Mouse (Mus musculus): ENCODE results near the gene Eno3.

The Eno3 gene

GRCm38 (mm10) chr11:70656964-70657363, at the start of gene Eno3:
Gene Eno3 (plus strand): TSS chr11:70657202.
- in situ Hi-C loops (cut with MboI; ENCODE audit: unreplicated experiment in 2 of 2), result loop anchor here in 1 of 2 experiments (25.0 kb wide), 1 partner anchor 1245 kb away; the partner anchor contains the start of gene Kdm6b

- in situ Hi-C loops (cut with MboI; ENCODE audit: unreplicated experiment in 2 of 2), result loop anchor here (5.0 to 25.0 kb wide), 4 partner anchors 63 to 370 kb away; partner anchors contain the start of genes 0610010K14Rik (in 1 of the 2), Arrb2 (in 1 of the 2), Bcl6b (in 1 of the 2) and Gltpd2 (in 1 of the 2)
These were observed 49.4 kb upstream of the Eno3 start for GRCm38 (mm10) chr11:70607611-70608010.

- in situ Hi-C loops (cut with MboI; ENCODE audit: unreplicated experiment in 2 of 2), result loop anchor here (5.0 to 25.0 kb wide), 4 partner anchors 64 to 371 kb away; partner anchors contain the start of genes 0610010K14Rik (in 1 of the 2), Arrb2 (in 1 of the 2), Bcl6b (in 1 of the 2) and Gltpd2 (in 1 of the 2)
These were observed 48.5 kb upstream of the Eno3 start for GRCm38 (mm10) chr11:70608381-70609066.

- in situ Hi-C loops (cut with MboI; ENCODE audit: unreplicated experiment in 2 of 2), result loop anchor here in 1 of 2 experiments (5.0 to 25.0 kb wide), 2 partner anchors 293 to 373 kb away; partner anchors contain the start of genes 0610010K14Rik, Bcl6b, Gm21988 and Rnasek
These were observed 46.2 kb upstream of the Eno3 start for GRCm38 (mm10) chr11:70610752-70611151.

GRCm38 (mm10) chr11:70612505-70612904, 44.5 kb upstream of the Eno3 start:
- in situ Hi-C loops (cut with MboI; ENCODE audit: unreplicated experiment in 2 of 2), result loop anchor here in 1 of 2 experiments (5.0 to 25.0 kb wide), 2 partner anchors 295 to 375 kb away; partner anchors contain the start of genes 0610010K14Rik, Bcl6b, Gm21988 and Rnasek

GRCm38 (mm10) chr11:70615074-70615473, 41.9 kb upstream of the Eno3 start:
- in situ Hi-C loops (cut with MboI; ENCODE audit: unreplicated experiment in 2 of 2), result loop anchor here in 1 of 2 experiments (25.0 kb wide), 1 partner anchor 378 kb away; the partner anchor contains the start of genes 0610010K14Rik, Bcl6b, Gm21988 and Rnasek

GRCm38 (mm10) chr11:70615516-70616093, 41.4 kb upstream of the Eno3 start, which contains the start of gene 4930544D05Rik:
Gene 4930544D05Rik (plus strand): TSS chr11:70615848.
- in situ Hi-C loops (cut with MboI; ENCODE audit: unreplicated experiment in 2 of 2), result loop anchor here in 1 of 2 experiments (25.0 kb wide), 1 partner anchor 378 kb away; the partner anchor contains the start of genes 0610010K14Rik, Bcl6b, Gm21988 and Rnasek

- in situ Hi-C loops (cut with MboI; ENCODE audit: unreplicated experiment in 2 of 2), result loop anchor here in 1 of 2 experiments (25.0 kb wide), 1 partner anchor 382 kb away; the partner anchor contains the start of genes 0610010K14Rik, Bcl6b, Gm21988 and Rnasek
These were observed 37.9 kb upstream of the Eno3 start, which contains the start of gene Chrne for GRCm38 (mm10) chr11:70619101-70619500. Gene Chrne (minus strand): TSS chr11:70619216.

GRCm38 (mm10) chr11:70621972-70622814, 34.8 kb upstream of the Eno3 start:
- in situ Hi-C loops (cut with MboI; ENCODE audit: unreplicated experiment in 2 of 2), result loop anchor here in 1 of 2 experiments (10.0 to 25.0 kb wide), 2 partner anchors 207 to 385 kb away; partner anchors contain the start of genes 0610010K14Rik, Bcl6b, Gm21988 and Pelp1

- in situ Hi-C loops (cut with MboI; ENCODE audit: unreplicated experiment in 2 of 2), result loop anchor here in 1 of 2 experiments (10.0 to 25.0 kb wide), 2 partner anchors 208 to 386 kb away; partner anchors contain the start of genes 0610010K14Rik, Bcl6b, Gm21988 and Pelp1
These were observed 33.8 kb upstream of the Eno3 start for GRCm38 (mm10) chr11:70623053-70623742.

- in situ Hi-C loops (cut with MboI; ENCODE audit: unreplicated experiment in 2 of 2), result loop anchor here (5.0 to 10.0 kb wide), 3 partner anchors 132 to 211 kb away; partner anchors contain the start of gene Pelp1 (in 1 of the 2)
These were observed 31.5 kb upstream of the Eno3 start for GRCm38 (mm10) chr11:70625473-70625872.

GRCm38 (mm10) chr11:70626877-70627276, 30.1 kb upstream of the Eno3 start:
- in situ Hi-C loops (cut with MboI; ENCODE audit: unreplicated experiment in 2 of 2), result loop anchor here (5.0 to 10.0 kb wide), 3 partner anchors 130 to 212 kb away; partner anchors contain the start of gene Pelp1 (in 1 of the 2)

GRCm38 (mm10) chr11:70628431-70628830, 28.6 kb upstream of the Eno3 start:
- in situ Hi-C loops (cut with MboI; ENCODE audit: unreplicated experiment in 2 of 2), result loop anchor here (5.0 to 10.0 kb wide), 3 partner anchors 129 to 214 kb away; partner anchors contain the start of gene Pelp1 (in 1 of the 2)

- in situ Hi-C loops (cut with MboI; ENCODE audit: unreplicated experiment in 2 of 2), result loop anchor here (5.0 to 10.0 kb wide), 3 partner anchors 128 to 215 kb away; partner anchors contain the start of gene Pelp1 (in 1 of the 2)
These were observed 27.4 kb upstream of the Eno3 start for GRCm38 (mm10) chr11:70629557-70629956.

- in situ Hi-C loops (cut with MboI; ENCODE audit: unreplicated experiment in 2 of 2), result loop anchor here in 1 of 2 experiments (10.0 kb wide), 1 partner anchor 55 kb away; the partner anchor contains the start of gene Camta2
These were observed 26.9 kb upstream of the Eno3 start for GRCm38 (mm10) chr11:70630129-70630528.

GRCm38 (mm10) chr11:70635601-70636000, 21.4 kb upstream of the Eno3 start:
- in situ Hi-C loops (cut with MboI; ENCODE audit: unreplicated experiment in 2 of 2), result loop anchor here in 1 of 2 experiments (10.0 kb wide), 1 partner anchor 49 kb away; the partner anchor contains the start of gene Camta2

- in situ Hi-C loops (cut with MboI; ENCODE audit: unreplicated experiment in 2 of 2), result loop anchor here in 1 of 2 experiments (10.0 kb wide), 1 partner anchor 47 kb away; the partner anchor contains the start of gene Camta2
These were observed 19.2 kb upstream of the Eno3 start for GRCm38 (mm10) chr11:70637764-70638163.

GRCm38 (mm10) chr11:70638293-70638692, 18.7 kb upstream of the Eno3 start:
- in situ Hi-C loops (cut with MboI; ENCODE audit: unreplicated experiment in 2 of 2), result loop anchor here in 1 of 2 experiments (10.0 kb wide), 1 partner anchor 47 kb away; the partner anchor contains the start of gene Camta2

All from v-Abl transformed pro-B cells (cell line).